Mouse (Mus musculus) left cerebral cortex, postnatal 25 days (tissue): ENCODE results near the gene Gsdme. TPM values are rescaled to one million over a fixed set of nuclear protein-coding genes. Genes with fewer than 3 reads are reported as not detected.

Experiments
- DNase-seq, 2 experiments: peaks; one replicate each; pipeline ENCODE4 v3.0.0; 2022; ENCODE audit warnings: low spot score in 2 of 2, mixed read lengths in 1 of 2
- intact Hi-C: fragments of 180-260 bp; cut with DNase I; formaldehyde crosslinking; loops from one replicate; pipeline ENCODE4 v1.15.1; 2025
- total RNA-seq, 2 experiments: library from RNA; stranded (reverse); gene quantifications; 2 replicates each; pipeline ENCODE4 v1.2.3; 2021

Gene Gsdme
- total RNA-seq, 2 experiments from 2014 or later, result 10.7 to 11.1 TPM

GRCm38 (mm10) chr6:50204356-50204755 is 59.3 kb downstream of the Gsdme start:
- no peak for DNase-seq

DNA sequence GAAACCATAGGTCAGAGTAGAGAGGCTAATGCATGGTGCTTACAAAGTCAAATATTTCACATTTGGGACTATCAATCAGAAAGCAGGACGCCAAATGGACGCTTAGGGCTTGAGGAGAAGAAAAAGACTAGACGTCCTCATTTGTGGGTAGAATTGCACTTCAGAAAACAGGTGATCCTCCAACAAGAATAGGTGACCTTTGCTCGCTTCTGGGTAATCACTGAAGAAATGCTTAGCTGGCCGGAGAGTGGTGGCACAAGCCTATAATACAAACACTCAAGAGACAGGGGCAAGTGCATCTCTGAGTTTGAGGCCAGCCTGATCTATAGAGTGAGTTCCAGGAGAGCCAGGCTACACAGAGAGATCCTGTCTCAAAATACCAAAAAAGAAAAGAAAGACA is 69.8 kb downstream of the Gsdme start:
- intact Hi-C loops, result no loop called here
- DNase-seq, result no peak

More at GRCm38 (mm10) chr6:50204356-50204755, 59.3 kb downstream of the Gsdme start:
- intact Hi-C loops, result no loop called here

DNA sequence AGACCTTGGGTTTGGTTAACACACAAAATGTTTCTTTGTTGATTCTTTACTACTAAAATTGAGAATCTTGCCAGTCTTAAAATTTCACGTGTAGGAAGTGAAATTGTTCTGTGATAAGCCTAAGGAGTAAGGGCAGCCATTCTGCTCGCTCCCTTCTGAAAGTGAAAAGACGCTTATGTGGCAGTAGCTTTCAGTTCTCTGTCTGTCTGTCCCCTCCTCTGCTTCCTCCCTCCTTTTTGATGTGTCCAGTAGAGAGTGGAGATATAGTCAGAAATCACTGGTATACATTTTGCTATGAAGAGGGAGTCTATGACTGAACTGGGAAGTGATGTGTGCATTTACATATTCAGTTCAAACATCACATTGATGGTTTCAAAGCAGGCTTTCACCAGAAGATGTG is 70.8 kb downstream of the Gsdme start:
- no peak for DNase-seq
- intact Hi-C loops, result no loop called here

DNA sequence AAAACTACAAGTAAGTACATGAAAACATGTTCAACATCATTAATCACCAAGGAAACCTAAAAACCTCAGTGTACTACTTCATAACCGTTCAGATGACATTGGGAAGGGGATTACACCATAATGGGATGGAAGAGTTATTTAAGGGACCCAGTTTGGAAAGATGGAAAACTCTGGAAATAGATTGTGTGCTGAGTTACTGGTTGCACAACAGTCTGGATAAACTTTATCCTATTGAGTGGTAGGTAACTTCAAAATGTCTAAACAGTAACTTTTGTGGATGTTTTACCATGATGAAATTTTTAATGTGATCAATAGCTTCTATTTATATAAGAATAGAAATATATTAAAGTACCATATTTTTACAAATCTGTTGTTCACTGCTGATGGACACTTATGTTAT is 71.5 kb downstream of the Gsdme start:
- DNase-seq, result no peak
- intact Hi-C loops, result no loop called here

- DNase-seq, result no peak
- intact Hi-C loops, result no loop called here
Measured at GRCm38 (mm10) chr6:50191605-50192004, 72.1 kb downstream of the Gsdme start.

GRCm38 (mm10) chr6:50189376-50189775 is 74.3 kb downstream of the Gsdme start:
- no peak for DNase-seq
- intact Hi-C loops, result loop anchor here (10.0 kb wide), 1 partner anchor 355 kb away; no protein-coding TSS in a partner anchor

DNA sequence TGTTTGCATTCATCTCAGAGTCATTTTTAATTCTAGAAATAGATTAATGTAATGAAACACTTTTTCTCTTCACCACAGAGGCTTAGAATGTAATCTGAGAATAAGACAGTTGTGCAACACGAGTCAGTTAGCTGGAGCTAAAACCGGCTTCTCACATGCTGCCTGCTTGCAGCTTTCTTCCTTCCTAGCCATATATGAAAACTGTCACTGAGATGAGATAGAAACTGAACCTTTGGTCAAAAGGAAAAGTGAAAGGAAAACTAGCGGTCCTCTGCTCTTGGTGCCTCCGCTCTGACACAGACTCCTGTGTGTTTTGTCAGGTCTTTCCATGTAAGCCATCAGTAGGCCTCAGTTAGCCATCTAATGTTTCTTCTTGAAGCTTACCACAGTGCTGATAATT is 75.7 kb downstream of the Gsdme start:
- intact Hi-C loops, result loop anchor here (10.0 kb wide), 1 partner anchor 357 kb away; no protein-coding TSS in a partner anchor
- no peak for DNase-seq

GRCm38 (mm10) chr6:50180189-50180588 is 83.5 kb downstream of the Gsdme start:
- DNase-seq, result peak in 1 of 2 experiments; percentile 26
- intact Hi-C loops, result loop anchor here (2.0 to 10.0 kb wide), 3 partner anchors 249 to 663 kb away; no protein-coding TSS in a partner anchor

DNA sequence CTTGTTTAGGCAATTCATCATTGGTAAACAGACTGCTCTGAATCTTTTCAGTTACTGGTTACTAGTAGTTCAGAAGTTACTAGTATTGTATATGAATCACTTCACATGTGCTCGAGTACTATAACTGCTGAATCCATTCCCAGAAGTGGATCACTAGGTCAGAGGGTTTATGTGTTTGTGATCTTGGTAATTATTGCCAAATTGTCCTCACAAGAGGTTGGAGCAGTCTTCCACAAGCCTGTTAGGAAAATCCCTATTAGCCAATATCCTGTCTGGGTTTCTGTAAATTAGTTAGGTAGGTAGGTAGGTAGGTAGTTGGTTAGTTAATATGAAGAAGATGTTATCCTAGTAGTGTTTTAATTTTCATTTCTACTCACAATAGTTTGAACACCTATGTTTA is 87.9 kb downstream of the Gsdme start:
- intact Hi-C loops, result no loop called here
- DNase-seq, result no peak

GRCm38 (mm10) chr6:50169771-50170170 is 93.9 kb downstream of the Gsdme start:
- peak in 1 of 2 experiments; percentile 38 for DNase-seq
- intact Hi-C loops, result no loop called here

DNA sequence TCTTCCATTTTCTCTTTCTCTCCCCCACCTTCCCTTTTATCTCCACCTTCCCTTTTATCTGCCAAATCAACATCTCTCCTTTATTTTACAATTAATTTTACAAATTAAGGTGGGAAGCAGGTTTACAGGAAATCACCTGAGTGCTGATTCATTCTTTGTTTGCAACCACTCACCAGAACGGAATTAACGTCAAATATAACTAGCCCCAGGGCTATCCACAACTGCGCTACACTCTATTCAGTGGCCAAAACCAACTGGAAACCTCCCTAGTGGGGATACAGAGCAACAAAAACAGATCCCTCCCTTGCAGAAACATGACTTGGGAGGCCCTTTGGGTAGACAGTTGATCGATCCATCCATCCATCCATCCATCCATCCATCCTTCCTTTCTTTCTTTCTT is 94.8 kb downstream of the Gsdme start:
- intact Hi-C loops, result no loop called here
- DNase-seq, result no peak

- DNase-seq, result no peak
- intact Hi-C loops, result no loop called here
Measured at GRCm38 (mm10) chr6:50163013-50163412, 100.6 kb downstream of the Gsdme start.

GRCm38 (mm10) chr6:50159842-50160241 is 103.8 kb downstream of the Gsdme start:
- intact Hi-C loops, result no loop called here
- DNase-seq, result no peak

DNA sequence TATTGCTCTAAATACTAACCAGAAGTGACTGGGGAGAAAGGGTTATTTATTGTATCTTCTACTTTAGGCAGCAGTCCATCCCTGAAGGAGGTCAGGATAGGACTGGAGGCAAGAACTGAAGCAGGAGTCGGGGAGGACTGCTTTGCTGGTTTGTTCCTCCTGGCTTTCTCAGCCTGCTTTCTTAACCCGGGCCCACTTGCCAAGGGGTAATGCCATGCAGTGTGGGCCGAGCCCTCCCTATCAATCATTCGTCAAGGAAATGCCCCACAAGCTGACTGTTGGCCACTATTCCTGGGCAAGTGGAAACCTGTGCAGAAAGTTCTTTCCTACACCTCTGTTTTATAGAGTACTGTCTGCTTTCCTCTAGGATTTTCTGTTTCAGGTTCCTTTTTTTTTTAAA is 114.3 kb downstream of the Gsdme start:
- no peak for DNase-seq
- intact Hi-C loops, result no loop called here

GRCm38 (mm10) chr6:50146158-50146557 is 117.5 kb downstream of the Gsdme start:
- no peak for DNase-seq
- intact Hi-C loops, result no loop called here

DNA sequence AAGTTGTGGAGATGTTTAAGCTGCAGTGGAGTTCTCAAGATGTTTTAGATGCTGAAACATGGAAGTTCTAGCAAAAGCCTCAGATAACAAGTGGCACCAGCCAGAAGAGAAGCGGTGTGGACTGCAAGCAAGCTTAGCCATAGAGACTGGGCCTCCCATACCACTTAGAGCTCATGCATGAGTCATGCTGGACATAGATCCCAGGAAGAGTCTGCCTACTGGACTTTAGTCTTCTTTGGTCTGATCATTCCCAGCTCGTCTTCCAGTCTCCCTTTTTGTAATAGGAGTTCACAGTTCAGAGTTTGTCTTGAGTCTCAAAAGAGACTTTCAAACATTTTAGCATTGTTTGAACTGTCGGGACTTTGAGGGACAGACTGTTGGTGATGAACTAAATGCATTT is 124.1 kb downstream of the Gsdme start:
- no peak for DNase-seq
- intact Hi-C loops, result no loop called here

Other genes starting within 250 kb of the Gsdme start
- gene Mpp6, start 153.6 kb downstream of the Gsdme start, total RNA-seq, result 10 to 100 TPM; 85.9 to 93.5 TPM
- 10 to 100 TPM; 35.0 to 40.1 TPM for gene Osbpl3, start 192.3 kb upstream of the Gsdme start, total RNA-seq